12 mouse cellular contexts compared by ENCODE assay signal in genomic region chr17:87361132-87361531, GRCm38 (mm10).
DNase-seq lines count a peak whose midpoint lies in the region; ATAC-seq lines count a peak whose summit lies in the region.
"Had no signal": no experiment of that assay in that cellular context is flagged by ENCODE, and none has a peak within 500 bp of the region (broad histone marks: within the 10 kb centered on the region; RNA-seq: fewer than 3 reads in every experiment).

No protein-coding gene starts in this region.

- WGBS in midbrain, embryonic 11.5 days = 41% methylated on average over 3 of the region's 3 CpGs
- WGBS in midbrain, embryonic 16.5 days = 19% methylated on average over 3 of the region's 3 CpGs
- 72% methylated on average over 3 of the region's 3 CpGs for WGBS in kidney, embryonic 16.5 days

- H3K4me3 ChIP-seq in midbrain, embryonic 11.5 days (ENCODE audit: low read depth, low read length) = no peak overlapping the region
- H3K4me3 ChIP-seq in midbrain, embryonic 16.5 days (ENCODE audit: low read depth, low read length) = no peak overlapping the region
- no peak overlapping the region for H3K4me3 ChIP-seq in kidney, embryonic 16.5 days (ENCODE audit: low read length)
- H3K4me3 ChIP-seq: embryonic facial prominence, embryonic 13.5 days had no signal

- H3K27ac ChIP-seq in midbrain, embryonic 11.5 days (ENCODE audit: low read depth, low read length) = no peak overlapping the region
- H3K27ac ChIP-seq in midbrain, embryonic 16.5 days (ENCODE audit: low read length) = no peak overlapping the region
- H3K27ac ChIP-seq in kidney, embryonic 16.5 days (ENCODE audit: low read length) = no peak overlapping the region
- H3K27ac ChIP-seq: embryonic facial prominence, embryonic 13.5 days; kidney, postnatal 0 days had no signal

- H3K27me3 ChIP-seq in midbrain, embryonic 11.5 days (ENCODE audit: control insufficient read depth, insufficient read depth, low read length) = no peaks in the 10 kb centered on the region
- no peaks in the 10 kb centered on the region for H3K27me3 ChIP-seq in midbrain, embryonic 16.5 days (ENCODE audit: control insufficient read depth, insufficient read depth, low read depth, low read length)
- H3K27me3 ChIP-seq in kidney, embryonic 16.5 days (ENCODE audit: insufficient read depth, low read length) = no peaks in the 10 kb centered on the region
- H3K27me3 ChIP-seq: embryonic facial prominence, embryonic 13.5 days had no signal

- H3K4me2 ChIP-seq in midbrain, embryonic 11.5 days = no peak overlapping the region
- no peak overlapping the region for H3K4me2 ChIP-seq in midbrain, embryonic 16.5 days (ENCODE audit: low read length)
- H3K4me2 ChIP-seq in kidney, embryonic 16.5 days (replicated peaks; ENCODE audit: low read depth, low read length) = no peak overlapping the region
- H3K4me2 ChIP-seq: embryonic facial prominence, embryonic 13.5 days; lung, embryonic 14.5 days had no signal

- H3K9me3 ChIP-seq in midbrain, embryonic 11.5 days (ENCODE audit: control insufficient read depth, low read length) = no peaks in the 10 kb centered on the region
- no peaks in the 10 kb centered on the region for H3K9me3 ChIP-seq in midbrain, embryonic 16.5 days (replicated peaks; ENCODE audit: control insufficient read depth, low read length, poor library complexity, severe bottlenecking)
- H3K9me3 ChIP-seq in kidney, embryonic 16.5 days (ENCODE audit: low read length) = no peaks in the 10 kb centered on the region
- H3K9me3 ChIP-seq: embryonic facial prominence, embryonic 13.5 days had no signal

- no peak for DNase-seq in frontal cortex, postnatal 10 days (ENCODE audit: low spot score in 2 of 2)
- no peak for DNase-seq in midbrain, embryonic 11.5 days (ENCODE audit: low spot score, missing footprints)
- DNase-seq in cerebellum, adult 9-11 months = peak; percentile 66
- DNase-seq in thymus, postnatal 14 days = peak; percentile 49
- DNase-seq in heart, postnatal 4 days = no peak
- DNase-seq: B cell, adult 2 months; lung, embryonic 14.5 days had no signal

- peak; percentile 51 for ATAC-seq in frontal cortex, adult (ENCODE audit: low TSS enrichment)
- peak; percentile 24; the same call in 1 of the 2 replicates for ATAC-seq in midbrain, embryonic 11.5 days (ENCODE audit: low FRiP score)
- ATAC-seq in midbrain, embryonic 16.5 days = no peak
- ATAC-seq in kidney, embryonic 16.5 days (ENCODE audit: low FRiP score, low TSS enrichment) = no peak

- no peaks in the 10 kb centered on the region for H3K4me1 ChIP-seq in midbrain, embryonic 11.5 days (ENCODE audit: control insufficient read depth, insufficient read depth, low read length)
- H3K4me1 ChIP-seq in midbrain, embryonic 16.5 days (ENCODE audit: control insufficient read depth, insufficient read depth, low read length) = no peaks in the 10 kb centered on the region
- peaks cover 7% of the 10 kb centered on the region; the same call in 1 of the 2 replicates for H3K4me1 ChIP-seq in kidney, embryonic 16.5 days (ENCODE audit: insufficient read depth, low read length)

- no peak overlapping the region for H3K9ac ChIP-seq in midbrain, embryonic 11.5 days (ENCODE audit: low read length)
- no peak overlapping the region for H3K9ac ChIP-seq in midbrain, embryonic 16.5 days (ENCODE audit: low read depth, low read length)
- no peak overlapping the region for H3K9ac ChIP-seq in kidney, embryonic 16.5 days (replicated peaks; ENCODE audit: low read length)
- H3K9ac ChIP-seq: embryonic facial prominence, embryonic 13.5 days; lung, embryonic 14.5 days had no signal

- H3K36me3 ChIP-seq in midbrain, embryonic 11.5 days (ENCODE audit: control insufficient read depth, insufficient read depth, low read length) = no peaks in the 10 kb centered on the region
- no peaks in the 10 kb centered on the region for H3K36me3 ChIP-seq in midbrain, embryonic 16.5 days (ENCODE audit: control insufficient read depth, insufficient read depth, low read length)
- 0 out of 2 replicates have a peak, but pooled peaks cover 3% of the 10 kb centered on the region for H3K36me3 ChIP-seq in kidney, embryonic 16.5 days (ENCODE audit: insufficient read depth, low read length)
- H3K36me3 ChIP-seq: embryonic facial prominence, embryonic 13.5 days had no signal

Comparison
In these comparisons a context has a peak if more than half of its experiments do, and no peak if none do; other contexts are left out.
1. ATAC-seq: peak in frontal cortex, adult (single experiment) and midbrain, embryonic 11.5 days (single experiment); none in midbrain, embryonic 16.5 days (single experiment) and kidney, embryonic 16.5 days (single experiment).
2. DNase-seq: peak in cerebellum, adult 9-11 months (single experiment) and thymus, postnatal 14 days (single experiment); none in frontal cortex, postnatal 10 days (0 of 2), midbrain, embryonic 11.5 days (single experiment) and heart, postnatal 4 days (single experiment).